Mouse (Mus musculus) monocyte, adult 5-6 weeks (primary cell): ENCODE measurements around the gene Hist1h2an. TPM values are rescaled to one million over a fixed set of nuclear protein-coding genes. Genes with fewer than 3 reads are reported as not detected.
"Not testable (repeated sequence)": the region's sequence is repeated elsewhere in the genome, so short reads cannot be mapped to it uniquely, and the experiment has no call there.

Experiments used
- ATAC-seq: fragments of 153-309, 156-312 bp; replicated peaks from 2 replicates; pipeline ENCODE4 v1.8.0; 2017; ENCODE audit warnings: mild to moderate bottlenecking; ENCODE audit not compliant: low TSS enrichment, insufficient number of reproducible peaks, severe bottlenecking, poor library complexity, low FRiP score
- total RNA-seq: library from RNA; stranded (forward); fragments of 200-1000, 200-491, 200-594 nt; gene quantifications from 3 replicates; pipeline ENCODE4 v1.2.3, GENCODE M21; 2017

Hist1h2an gene
- total RNA-seq, 1 experiment from 2014 or later: 15.0 TPM

DNA sequence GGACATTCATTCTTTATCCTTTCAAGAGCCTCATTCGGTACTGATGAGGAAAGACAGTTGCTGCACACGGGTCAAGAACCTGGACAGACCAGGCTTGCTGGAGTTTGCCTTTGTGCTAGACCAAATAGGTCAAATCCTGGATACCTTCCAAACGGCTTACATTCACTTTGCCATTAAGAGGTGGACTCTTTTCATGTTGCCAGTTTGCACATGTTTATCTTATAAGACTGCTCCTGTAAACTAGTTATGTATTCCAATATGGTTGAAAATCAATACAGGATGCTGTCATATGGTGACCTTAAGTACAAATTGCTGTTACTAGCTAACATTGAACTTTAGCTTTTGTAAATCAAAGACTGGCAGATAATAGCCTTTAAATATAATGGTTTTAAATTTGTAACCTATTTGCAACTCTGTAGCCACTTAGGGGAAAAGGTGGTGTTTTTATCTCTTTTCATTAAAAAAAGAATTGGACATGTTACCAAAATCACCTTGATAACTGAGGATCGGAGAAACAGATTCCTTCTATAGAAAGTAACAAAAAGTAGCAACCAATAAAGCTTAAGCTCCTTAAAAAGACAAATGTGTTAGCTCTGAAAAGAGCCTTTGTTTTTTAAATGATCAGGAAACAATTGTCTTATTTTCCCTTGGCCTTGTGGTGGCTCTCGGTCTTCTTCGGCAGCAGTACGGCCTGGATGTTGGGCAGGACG, 674 bp downstream of the Hist1h2an start:
- ATAC-seq: no peak

DNA sequence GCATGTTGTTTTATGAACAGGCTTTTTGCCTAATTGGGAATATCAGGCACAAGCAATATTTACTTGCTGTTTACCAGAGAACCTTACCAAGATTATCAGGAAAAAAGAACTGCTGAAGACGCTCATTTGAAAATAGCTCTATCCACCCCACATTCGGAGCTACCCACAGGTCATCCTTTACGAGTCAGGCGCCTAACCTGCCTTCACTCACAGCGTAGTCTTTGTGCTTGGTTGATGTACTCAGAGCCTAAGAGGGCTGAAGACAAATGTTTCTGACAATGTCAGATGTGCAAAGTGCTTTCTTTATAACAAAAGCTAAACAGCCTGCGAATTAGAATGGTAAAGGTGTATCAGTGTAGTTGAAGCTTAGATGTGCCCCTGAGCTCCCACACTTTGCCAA, 2.7 kb downstream of the Hist1h2an start:
- no peak for ATAC-seq

DNA sequence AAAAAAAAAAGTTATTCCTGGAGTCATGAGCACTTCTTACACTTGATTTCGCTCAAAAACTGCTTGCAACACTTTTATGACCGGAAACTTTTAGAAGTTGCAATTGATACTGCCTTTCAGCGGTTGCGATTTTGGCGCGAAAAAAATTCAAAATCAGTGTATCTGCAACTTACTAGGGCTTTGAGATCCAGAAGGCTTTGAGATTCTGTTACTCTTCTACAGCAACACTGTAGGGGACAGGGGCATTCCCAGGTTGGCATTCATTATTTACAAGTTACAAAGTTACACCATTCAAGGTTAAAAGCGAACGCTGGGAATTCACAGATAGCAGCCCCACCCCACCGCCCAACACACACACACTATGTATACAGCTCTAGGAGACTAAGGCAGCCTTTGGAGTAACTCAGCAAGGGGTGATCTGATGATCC, 3.3 kb downstream of the Hist1h2an start:
- ATAC-seq: no peak

DNA sequence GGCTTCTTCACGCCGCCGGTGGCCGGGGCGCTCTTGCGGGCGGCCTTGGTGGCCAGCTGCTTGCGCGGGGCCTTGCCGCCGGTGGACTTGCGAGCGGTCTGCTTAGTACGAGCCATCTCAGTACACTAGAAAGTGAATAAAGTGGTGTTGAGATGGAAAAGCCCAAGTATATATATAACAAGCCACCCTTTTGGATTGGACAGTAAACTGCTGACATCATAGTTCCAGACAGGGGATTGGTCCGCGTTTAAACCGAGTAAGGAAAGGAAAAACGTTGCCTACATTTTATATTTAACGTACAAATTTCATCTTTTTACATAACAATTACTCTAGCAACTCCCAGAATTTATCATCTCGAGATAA, 3.8 kb downstream of the Hist1h2an start, which contains the start of gene Hist1h3i:
TSS of gene Hist1h3i (minus strand) at position 116 of the 363 bp plus-strand sequence.
- peak; percentile 67; the same call in 1 of the 2 replicates for ATAC-seq

DNA sequence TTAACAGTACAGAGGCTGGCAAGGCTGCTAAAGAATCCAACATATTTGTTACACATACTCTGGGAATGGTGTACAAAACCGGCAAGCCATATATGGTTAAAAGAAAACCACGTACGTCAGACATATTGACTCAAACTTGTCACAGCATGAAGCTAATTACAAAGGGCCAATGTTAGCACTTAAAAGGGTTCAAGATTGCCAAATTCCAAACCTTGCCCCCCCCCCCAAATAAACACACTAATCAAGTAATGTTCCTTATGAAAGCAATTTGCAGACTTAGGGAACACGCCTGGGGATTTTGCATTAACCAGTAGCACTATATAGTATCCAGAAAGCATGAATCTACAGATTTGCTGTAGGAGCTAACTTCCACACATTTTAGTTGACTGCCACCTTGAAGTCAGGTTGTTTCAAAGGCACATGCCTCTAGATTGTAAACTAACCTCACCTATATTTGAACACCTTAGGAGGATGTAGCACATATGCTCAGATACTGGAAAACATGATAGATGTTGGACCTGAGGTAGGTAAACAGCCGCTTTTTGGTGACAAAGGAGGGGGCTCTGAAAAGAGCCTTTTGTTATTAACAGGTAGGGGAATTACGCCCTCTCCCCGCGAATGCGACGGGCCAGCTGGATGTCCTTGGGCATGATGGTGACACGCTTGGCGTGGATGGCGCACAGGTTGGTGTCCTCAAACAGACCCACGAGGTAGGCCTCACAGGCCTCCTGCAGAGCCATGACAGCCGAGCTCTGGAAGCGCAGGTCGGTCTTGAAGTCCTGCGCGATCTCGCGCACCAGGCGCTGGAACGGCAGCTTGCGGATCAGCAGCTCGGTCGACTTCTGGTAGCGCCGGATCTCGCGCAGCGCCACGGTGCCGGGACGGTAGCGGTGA, 4.4 kb downstream of the Hist1h2an start:
- ATAC-seq: not testable (repeated sequence)

DNA sequence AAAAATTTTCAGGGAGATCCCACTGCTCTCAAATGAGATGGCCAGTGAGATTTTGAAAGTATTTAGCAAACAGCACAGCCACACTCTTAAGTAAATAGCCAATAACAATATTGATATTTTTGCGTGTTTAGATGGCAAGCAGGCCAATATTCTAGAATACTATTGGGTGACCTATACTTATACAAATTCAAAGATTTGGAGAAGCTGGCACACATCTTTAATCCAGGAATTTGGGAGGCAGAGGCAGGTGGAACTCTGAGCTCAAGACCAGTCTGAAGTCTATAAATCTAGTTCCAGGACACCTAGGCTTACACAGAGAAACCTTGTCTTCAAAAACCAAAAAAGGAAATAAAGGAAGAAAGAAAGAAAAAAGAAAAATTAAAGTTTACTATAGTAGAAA, 5.4 kb downstream of the Hist1h2an start:
- no peak for ATAC-seq

DNA sequence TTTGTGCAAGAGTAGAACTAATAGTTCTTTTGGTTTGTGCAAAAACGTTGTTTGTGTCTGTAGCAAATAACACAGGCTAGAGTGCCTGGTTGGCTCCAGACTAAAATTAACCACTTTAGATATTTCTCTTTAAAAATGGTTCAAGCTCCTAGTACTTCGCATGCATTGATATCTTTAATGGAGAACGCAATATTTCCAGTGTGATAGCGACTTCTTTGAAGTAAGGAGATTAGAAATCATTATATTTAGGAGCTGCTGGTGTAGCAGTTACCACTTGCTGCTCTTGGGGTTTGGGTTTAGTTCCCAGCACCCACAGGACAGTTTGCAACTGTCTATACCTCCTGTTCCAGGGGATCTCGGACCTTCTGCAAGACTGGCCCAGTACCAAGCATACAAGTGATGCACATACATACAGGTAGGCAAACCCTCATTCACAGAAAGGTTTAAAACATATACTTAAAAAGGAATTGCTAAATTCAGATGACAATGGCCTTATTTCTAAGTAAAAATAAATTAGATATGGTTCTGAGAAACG, 5.9 kb downstream of the Hist1h2an start:
- no peak for ATAC-seq

DNA sequence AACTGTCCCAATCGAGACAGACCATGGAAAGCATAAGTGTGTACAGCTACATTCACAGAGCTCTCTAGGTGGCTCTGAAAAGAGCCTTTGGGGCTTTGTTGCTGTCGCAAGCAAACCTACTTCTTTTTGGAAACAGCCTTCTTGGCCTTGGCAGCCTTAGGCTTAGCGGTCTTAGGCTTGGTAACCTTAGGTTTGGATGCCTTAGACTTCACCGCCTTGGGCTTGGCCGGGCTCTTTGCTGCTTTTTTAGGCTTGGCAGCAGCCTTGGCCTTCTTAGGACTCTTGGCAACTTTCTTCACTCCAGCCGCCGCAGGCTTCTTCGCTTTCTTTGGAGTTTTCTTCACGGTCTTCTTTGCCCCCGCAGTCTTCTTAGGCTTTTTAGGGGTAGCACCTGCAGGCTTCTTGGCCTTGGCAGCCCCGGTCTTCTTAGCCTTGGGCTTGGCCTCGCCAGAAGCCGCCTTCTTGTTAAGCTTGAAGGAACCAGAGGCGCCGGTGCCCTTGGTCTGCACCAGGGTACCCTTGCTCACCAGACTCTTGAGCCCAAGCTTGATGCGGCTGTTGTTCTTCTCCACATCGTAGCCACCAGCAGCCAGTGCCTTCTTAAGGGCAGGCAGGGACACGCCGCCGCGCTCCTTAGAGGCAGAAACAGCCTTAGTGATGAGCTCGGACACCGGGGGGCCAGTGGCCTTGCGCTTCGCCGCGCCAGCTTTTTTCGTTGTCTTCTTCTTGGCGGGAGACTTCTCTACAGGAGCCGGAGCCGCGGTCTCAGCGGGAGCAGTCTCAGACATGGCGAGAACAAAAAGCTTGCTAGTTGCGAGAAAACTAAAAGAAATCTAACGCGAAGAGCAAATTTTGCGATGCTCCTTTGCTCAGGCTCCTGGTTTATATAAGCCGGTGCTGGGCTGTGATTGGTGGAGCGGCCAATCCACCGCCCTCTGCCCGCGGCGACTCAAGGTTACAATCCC, 7.0 kb downstream of the Hist1h2an start, which contains the start of gene Hist1h1b:
TSS of gene Hist1h1b (minus strand) at position 859 of the 965 bp plus-strand sequence.
- ATAC-seq: no peak

DNA sequence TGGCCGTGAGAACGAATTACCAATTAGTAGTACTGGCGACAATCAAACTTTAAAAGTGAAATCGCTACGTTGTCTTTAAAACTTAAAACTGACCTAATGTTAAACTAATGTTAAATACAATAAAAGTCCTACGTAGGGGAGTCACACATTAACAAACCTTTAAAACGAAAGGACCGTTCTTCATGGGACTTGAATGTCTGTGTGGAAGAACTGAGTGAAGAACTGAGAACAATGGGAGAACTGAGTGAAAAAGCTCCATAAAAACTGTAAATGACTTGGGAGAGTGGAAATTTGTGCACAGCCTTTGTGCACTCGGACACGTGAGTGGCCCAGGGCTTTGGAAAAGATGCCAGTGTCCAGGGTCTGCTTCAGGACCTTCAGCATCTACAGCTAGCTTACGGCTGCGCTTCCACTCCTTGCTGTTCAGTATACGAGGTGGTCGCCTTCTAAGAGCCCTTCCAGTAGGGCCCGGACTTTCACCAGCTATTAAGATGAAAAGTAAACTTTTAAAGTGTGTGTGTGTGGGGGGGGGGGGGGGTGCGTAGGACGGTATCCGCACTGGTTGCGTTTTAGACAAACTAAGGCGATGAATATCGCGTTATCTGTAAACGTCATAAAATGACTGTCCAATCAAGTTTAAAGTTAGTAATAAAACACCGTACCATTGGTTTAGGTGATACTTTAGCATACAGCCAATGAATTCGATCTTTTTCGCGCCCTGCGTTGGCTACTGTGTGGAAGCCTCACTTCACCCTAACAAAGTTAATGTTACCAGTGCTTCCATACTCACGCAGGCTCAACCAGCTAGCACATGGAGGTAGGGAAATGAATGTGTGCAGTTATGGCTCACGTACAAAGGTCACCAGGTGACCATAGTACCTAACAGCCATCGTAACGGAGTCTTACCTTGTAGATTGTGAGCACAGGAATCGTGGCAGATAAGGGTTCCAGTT, 7.9 kb downstream of the Hist1h2an start:
- ATAC-seq: peak; percentile 93

DNA sequence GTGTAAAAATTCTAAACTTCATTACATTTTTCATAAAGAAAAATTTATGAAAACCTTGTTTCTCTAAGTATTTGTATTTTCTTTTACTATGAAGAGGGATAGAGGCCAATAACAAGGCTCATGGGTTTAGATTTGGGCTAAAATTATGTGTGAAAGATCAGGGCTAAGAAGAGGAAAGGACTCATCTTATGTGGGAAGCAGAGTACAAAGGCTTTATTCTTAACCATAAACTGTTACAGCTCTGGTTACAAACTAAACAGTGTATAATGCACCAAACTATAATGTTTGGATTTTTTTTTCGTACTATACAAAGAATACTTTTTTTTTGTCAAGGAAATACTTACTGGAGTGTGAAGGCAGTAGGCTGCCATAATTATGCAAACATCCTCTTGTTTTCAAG, 31.3 kb downstream of the Hist1h2an start:
- ATAC-seq: no peak

DNA sequence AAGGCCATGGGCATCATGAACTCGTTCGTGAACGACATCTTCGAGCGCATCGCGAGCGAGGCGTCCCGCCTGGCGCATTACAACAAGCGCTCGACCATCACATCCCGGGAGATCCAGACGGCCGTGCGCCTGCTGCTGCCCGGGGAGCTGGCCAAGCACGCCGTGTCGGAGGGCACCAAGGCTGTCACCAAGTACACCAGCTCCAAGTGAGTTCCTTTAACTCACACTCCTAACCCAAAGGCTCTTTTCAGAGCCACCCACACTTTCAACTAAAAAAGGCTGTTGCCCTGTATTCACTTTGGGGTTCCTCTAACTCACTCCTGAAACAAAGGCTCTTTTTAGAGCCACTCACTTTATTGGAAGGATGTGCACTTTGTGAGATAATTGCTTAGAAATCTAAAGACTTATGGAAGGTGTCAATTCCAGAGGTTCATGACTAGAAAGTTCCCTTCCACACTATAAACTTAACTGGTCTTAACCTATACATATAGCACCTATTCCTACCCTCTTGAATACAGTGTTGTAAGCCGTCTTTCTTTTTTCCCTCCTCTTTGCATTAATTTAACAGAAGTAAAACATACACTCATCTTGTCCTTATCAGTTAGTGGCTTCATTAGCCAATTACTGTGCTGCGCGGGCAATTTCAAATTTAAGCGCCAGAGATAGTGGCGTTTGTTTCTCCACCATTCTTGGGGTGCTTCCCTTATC, 32.6 kb downstream of the Hist1h2an start:
- not testable (repeated sequence) for ATAC-seq

DNA sequence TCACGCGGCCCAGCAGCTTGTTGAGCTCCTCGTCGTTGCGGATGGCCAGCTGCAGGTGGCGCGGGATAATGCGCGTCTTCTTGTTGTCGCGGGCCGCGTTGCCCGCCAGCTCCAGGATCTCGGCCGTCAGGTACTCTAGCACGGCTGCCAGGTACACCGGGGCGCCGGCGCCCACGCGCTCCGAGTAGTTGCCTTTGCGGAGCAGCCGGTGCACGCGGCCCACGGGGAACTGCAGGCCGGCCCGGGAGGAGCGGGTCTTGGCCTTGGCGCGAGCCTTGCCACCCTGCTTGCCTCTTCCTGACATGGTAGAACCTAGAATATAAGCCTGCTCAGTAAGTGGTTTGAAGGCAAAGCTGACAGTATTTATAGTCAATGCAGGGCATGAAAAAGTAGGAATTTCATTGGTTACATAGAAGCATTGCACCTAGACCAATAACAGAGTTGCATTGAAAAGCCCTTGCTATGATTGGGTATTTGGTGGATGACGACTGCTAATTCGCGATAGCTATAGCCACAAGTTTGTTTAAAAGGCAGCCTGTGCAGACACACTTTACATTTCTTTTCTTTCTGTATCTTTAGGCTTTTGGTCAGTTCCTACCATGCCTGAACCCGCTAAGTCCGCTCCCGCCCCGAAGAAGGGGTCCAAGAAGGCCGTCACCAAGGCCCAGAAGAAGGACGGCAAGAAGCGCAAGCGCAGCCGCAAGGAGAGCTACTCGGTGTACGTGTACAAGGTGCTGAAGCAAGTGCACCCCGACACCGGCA, 33.3 kb downstream of the Hist1h2an start, which contains the start of the genes Hist1h2ak and Hist1h2bn:
TSS of gene Hist1h2ak (minus strand) at position 304 of the 762 bp plus-strand sequence.
TSS of gene Hist1h2bn (plus strand) at position 600 of the 762 bp plus-strand sequence.
- peak; percentile 95 for ATAC-seq

DNA sequence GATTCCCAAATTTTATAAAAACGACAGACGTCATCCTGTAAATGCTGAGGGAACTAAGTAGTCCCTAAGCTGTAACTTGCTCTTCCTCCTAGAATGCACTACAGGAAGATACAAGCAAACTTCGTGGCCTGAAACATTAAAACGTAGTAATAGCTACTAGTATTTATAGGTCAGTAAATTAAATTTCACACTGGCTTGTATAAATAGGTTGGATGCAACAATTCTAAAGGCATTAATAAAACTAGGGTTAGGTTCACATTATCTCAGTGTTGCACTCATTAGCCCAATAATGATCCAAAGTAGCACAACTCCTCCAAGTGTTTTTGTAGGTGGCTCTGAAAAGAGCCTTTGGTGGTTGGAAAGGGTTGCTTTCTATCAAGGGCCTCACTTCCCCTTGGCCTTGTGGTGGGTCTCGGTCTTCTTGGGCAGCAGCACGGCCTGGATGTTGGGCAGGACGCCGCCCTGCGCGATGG, 33.9 kb downstream of the Hist1h2an start:
- ATAC-seq: no peak

DNA sequence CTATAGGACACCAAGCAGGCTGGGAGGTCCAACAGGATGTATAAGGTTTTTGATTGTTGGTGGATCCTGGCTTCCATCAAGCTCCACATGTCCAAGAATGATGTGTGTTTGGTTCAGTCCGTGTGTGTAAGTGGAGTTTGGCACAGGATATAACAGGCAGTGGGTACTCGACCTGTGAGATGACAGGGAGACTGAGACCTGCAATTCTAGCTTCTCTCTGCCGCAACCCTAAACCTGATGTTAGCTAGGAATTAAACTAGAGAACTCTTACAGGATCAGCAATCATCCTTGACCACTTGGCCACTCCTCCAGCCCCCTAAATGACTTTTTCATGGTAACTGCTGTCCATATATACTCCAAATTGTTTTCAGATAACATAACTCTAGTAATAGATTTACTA, 34.7 kb downstream of the Hist1h2an start:
- ATAC-seq: no peak

DNA sequence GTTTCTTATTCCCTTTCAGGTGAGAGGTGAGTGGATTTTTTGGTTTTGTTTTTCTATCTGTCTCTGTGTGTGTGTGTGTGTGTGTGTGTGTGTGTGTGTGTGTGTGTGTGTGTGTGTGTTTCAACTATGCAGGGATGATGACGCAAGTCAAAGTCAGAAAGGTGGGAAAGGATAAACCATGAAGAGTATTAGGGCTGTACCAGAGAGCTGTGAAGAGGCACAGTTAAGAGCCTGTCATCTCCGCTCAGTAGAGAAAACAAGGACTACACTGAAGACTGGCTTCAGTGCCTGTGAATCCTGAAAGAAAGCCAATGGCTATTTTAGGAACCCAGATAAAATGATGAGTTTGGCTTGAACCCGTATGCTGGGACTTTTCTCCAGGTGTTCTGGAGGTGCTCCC, 35.2 kb downstream of the Hist1h2an start:
- ATAC-seq: no peak

DNA sequence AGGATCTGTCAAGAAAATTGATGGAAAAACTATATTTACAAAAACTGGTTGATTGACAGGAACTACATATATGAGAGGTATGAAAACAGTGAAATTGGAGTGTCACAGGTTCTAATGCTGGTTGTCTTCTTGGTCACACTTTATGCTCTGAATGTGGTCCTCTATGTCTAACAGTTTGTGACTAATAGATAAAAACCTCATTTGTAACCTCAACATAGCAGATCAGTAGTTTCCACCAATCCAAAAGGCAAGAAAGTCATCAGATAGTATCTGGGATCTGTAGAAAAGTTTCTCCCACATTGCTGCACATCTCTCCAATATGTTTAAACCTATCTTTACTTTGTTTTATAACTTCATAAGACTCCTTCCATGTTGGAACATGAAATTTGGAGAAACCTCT, 35.6 kb downstream of the Hist1h2an start:
- no peak for ATAC-seq
